Mouse (Mus musculus) activated CD4-positive, CD25-positive, alpha-beta regulatory T cell, adult 4 months (primary cell): ENCODE data around the gene Csmd2. TPM values are rescaled to one million over a fixed set of nuclear protein-coding genes. Genes with fewer than 3 reads are reported as not detected.

ENCODE experiments used
- ATAC-seq: one replicate; pipeline ENCODE4 v1.8.0; 2017
- polyA plus RNA-seq, 2 experiments: library from polyadenylated mRNA; unstranded; fragments of 100-300 nt; shearing (Covaris generic); gene quantifications; one replicate each; pipeline ENCODE4 v1.2.1; 2017

The Csmd2 gene
- polyA plus RNA-seq, 2 experiments from 2014 or later: 0.12 TPM; not detected in 1

- no peak for ATAC-seq
These were observed 353.7 kb downstream of the Csmd2 start for GRCm38 (mm10) chr4:128341315-128341714.

- ATAC-seq: no peak
These were observed 354.6 kb downstream of the Csmd2 start for GRCm38 (mm10) chr4:128342208-128342607.

- ATAC-seq: no peak
These were observed 371.1 kb downstream of the Csmd2 start for GRCm38 (mm10) chr4:128358751-128359150.

DNA sequence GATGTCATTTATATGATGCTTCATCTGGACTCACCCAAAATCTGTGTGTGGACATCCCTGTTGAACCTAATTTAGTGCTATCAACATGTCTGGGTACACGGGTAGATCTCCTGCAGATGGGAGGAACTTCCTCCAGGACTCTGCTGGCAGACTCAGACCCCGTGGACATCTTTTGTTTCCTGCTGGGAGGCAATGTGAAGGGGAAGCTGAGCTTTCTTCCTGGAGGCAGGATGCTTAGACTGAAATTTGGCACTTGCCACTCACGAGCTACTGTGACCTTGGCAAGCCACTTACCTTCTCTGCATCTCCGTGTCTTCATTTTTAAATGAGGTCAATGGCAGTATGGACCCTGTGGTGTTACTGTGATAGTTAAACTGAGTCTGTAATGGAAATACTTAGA lies 378.2 kb downstream of the Csmd2 start:
- no peak for ATAC-seq

GRCm38 (mm10) chr4:128368088-128368487 lies 380.4 kb downstream of the Csmd2 start:
- ATAC-seq: no peak

- ATAC-seq: no peak
These were observed 384.1 kb downstream of the Csmd2 start for GRCm38 (mm10) chr4:128371766-128372165.

- ATAC-seq: no peak
These were observed 385.5 kb downstream of the Csmd2 start for GRCm38 (mm10) chr4:128373196-128373595.

- ATAC-seq: no peak
These were observed 386.4 kb downstream of the Csmd2 start for GRCm38 (mm10) chr4:128374051-128374450.

DNA sequence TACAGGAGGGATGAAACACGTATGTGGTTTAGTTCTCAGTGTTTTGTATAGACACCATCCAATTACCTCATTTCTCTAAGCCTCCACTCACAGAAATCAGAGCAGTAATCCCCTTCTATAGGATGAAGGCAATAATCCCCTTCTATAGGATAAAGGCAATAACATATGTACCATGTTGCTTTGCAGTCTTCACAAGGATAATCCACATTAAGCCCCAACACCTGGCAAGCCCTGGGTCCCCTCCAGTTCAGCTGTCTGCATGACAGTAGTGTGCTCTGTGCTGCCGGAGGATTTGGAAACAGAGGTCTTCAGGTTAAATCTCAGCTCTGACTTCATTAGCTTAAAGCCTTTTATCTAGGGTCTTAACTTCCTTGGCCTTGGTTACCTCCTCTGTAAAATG lies 391.3 kb downstream of the Csmd2 start:
- no peak for ATAC-seq

DNA sequence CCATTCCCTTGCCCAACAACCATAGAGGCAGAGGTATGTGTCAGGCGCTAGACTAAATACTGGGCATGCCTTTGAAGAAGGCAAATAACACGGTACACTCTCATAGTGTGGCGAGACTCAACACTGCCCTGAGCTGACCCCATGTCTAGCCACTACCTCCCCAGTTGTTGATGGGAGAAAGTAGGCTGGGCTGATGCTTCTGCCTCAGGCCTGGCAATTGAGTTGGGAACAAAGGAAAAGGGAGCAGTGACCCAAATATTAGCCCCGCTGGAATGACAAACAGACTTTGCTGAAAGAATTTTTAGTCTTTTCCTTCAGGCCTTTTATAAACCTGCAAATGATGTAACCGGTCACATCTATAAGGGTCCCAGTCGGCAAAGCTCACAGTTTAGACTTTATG lies 393.7 kb downstream of the Csmd2 start:
- ATAC-seq: no peak

DNA sequence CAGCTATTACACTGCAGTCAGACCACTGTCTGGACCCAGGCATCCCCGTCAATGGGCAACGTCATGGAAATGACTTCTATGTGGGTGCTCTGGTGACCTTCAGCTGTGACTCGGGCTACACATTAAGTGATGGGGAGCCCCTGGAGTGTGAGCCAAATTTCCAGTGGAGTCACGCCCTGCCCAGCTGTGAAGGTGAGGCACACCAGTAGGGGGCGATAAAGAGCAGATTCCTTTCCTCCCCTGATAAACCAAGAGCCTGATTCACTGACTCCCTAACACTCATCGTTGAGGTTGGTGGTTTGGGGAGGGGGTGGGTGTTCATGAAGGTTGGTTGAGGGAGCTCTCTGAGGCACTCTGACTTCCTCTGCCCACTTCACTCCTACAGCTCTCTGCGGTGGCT lies 396.1 kb downstream of the Csmd2 start:
- no peak for ATAC-seq

DNA sequence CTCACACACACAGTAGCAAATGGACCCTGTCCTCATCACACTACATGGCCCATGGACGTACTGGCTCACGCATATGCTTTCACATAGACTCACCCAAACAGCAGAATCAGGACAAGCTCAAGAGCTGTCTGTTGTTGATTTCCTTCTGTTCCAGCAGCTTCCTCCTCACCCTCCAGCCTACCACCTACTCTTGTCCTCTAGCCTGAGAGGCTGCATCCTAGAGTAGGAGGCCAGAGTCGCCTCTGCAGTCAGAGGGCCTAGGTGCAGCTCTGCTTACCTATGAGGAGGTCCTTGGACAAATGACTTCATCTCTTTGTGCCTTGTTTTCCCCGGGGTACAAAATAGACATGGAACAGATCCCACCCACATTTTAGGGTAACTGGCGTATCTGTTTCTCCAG lies 403.8 kb downstream of the Csmd2 start:
- ATAC-seq: no peak

DNA sequence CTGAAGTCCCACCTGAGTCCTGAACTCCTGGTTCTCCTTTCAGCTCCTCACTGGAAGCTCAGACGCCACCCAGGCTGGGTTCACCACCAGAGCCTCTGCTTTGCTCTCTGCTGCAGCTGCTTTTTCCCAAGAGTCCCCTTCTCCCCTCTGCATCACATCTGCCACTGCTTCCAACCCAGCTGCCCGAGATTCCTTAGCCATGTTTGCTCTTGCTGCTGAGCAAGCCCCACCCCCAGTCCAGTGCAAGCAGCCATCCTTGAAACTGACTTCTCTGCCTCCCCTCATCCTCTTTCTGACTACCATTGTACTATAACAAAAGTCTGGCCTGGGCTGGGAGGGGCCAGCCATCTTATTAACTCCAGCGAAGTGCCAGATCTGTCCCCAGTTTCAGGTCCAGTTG lies 404.6 kb downstream of the Csmd2 start:
- no peak for ATAC-seq

- no peak for ATAC-seq
These were observed 406.2 kb downstream of the Csmd2 start for GRCm38 (mm10) chr4:128393864-128394263.

DNA sequence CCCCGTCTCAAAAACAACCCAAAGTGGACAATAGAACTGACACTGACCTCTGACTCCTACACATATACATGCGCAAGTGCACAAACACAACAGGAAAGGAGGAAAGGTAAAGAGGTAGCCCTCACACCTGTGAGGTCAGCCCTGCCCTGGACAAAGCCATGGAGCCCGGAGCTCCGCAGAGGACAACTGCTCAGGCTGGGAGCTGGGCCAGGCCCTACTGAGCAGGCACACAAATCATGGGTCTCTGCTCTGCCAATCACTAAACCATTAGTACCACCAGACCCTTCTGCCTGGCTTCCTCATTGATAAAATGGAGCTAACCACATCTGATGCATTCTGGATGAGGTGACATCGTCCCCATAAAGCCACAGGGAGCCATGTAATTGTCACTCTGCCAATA lies 409.0 kb downstream of the Csmd2 start:
- no peak for ATAC-seq

DNA sequence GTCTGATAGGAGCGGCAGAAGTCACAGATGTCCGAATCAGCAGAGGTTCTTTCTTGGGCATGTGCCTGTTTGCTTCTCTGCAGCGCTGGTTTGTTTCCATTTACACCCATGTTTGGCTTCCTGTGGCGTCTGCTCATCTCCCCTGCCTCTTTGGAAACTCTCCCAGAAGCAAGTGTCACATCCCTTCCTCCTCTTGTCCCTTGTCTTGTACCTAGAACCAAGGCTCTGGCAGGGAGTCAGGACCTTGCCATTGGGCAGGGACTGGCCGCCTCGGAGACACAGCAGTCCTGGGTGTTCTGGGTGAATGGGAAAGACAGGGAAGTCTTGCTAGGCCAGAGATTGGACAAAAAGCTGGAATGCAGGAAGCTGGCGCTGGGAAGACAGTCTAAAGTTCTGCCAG lies 410.1 kb downstream of the Csmd2 start:
- no peak for ATAC-seq

GRCm38 (mm10) chr4:128398948-128399347 lies 411.3 kb downstream of the Csmd2 start:
- ATAC-seq: no peak

GRCm38 (mm10) chr4:128400016-128400415 lies 412.4 kb downstream of the Csmd2 start:
- ATAC-seq: no peak

- no peak for ATAC-seq
These were observed 413.9 kb downstream of the Csmd2 start for GRCm38 (mm10) chr4:128401591-128401990.

- no peak for ATAC-seq
These were observed 415.0 kb downstream of the Csmd2 start for GRCm38 (mm10) chr4:128402706-128403105.

- ATAC-seq: no peak
These were observed 417.9 kb downstream of the Csmd2 start for GRCm38 (mm10) chr4:128405576-128405975.

DNA sequence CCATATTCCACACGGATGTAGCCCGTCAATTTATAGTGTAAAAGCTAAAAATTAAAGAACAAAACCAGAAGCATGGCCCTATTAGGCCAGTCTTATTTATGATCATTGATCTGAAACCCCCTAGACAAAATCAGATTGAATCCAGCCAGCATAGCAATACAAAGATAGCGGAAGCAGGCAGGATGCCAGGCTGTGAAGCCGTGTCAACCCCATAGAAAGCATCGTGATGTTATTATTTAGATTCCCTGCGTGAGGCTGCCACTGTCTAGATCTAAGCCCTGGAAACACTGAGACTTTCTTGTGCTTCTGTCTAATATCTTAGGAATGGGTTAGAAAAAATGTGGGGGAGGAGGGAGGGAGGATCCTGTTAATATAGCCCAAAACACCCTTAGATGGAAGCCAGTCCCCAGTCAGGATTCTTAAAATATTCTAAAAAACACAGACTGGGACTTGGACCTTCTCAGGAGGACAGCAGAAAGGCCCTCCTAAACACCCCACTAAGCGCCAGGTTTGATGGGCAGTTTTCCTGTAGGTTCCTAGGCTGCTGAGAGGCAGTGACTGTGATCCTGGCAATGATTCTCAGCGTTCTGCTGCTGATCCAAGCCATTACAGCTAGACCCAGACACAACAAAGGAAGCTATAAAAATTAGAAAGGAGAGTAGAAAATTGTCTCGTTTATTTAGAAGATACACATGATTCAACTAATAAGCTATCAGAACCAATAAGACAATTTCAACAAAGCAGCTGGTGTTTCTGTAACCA lies 419.6 kb downstream of the Csmd2 start:
- no peak for ATAC-seq

GRCm38 (mm10) chr4:128411941-128412630 lies 424.4 kb downstream of the Csmd2 start:
- ATAC-seq: no peak

GRCm38 (mm10) chr4:128414741-128415140 lies 427.1 kb downstream of the Csmd2 start:
- ATAC-seq: no peak
